Mouse (Mus musculus) liver, embryonic 14.5 days (tissue): Measurements from ENCODE around the gene Ptprd.

Experiments
- CTCF ChIP-seq: IDR thresholded peaks from 2 replicates; pipeline ENCODE4 v1.5.1; 2016; ENCODE audit warnings: antibody characterized with exemption, low read depth, control low read depth
- EP300 ChIP-seq: IDR thresholded peaks from 2 replicates; pipeline ENCODE4 v1.6.1; 2016; ENCODE audit warnings: antibody characterized with exemption, low read depth

GRCm38 (mm10) chr4:76425230-76425575 lies 1786.6 kb downstream of the Ptprd start:
- TF ChIP-seq CTCF, result no peak
- no peak for TF ChIP-seq EP300
